Mouse (Mus musculus) mouse trophoblast stem cell (cell line): ENCODE measurements around the gene Nipsnap2.
"Not testable (repeated sequence)": the region's sequence is repeated elsewhere in the genome, so short reads cannot be mapped to it uniquely, and the experiment has no call there.

Experiments used
- in situ Hi-C, 2 experiments: fragments of 300-500 bp; cut with MseI, MboI; formaldehyde crosslinking; loops; 2 replicates in 1 of 2; 3 replicates in 1 of 2; pipeline ENCODE4 v1.15.1; 2025

Gene Nipsnap2

DNA sequence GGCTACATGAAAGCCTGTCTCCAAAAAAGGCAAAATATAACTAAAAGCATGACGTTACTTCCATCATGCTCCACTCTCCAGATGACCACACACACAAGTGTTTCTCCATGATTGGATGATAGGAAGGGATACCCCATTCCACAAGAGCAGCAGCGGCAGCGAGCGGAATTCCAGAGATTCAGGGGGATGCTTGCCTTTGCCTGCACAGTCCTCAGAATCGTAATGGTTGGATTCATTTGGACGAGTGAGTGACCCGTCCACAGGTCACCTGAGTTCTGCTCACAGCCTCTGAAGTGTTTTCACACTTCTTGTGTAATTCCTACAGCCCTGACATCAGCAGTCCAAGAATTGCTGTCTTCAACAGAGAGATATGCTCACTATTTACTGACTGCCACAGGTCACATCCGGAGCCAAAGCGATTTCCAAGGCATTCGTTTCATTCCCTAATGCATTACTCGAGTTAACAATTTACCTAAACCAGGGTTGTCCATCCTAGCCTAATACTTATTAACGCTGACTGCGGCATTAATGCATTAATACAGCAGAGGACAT, 35.1 kb downstream of the Nipsnap2 start:
- in situ Hi-C loops: no loop called here

DNA sequence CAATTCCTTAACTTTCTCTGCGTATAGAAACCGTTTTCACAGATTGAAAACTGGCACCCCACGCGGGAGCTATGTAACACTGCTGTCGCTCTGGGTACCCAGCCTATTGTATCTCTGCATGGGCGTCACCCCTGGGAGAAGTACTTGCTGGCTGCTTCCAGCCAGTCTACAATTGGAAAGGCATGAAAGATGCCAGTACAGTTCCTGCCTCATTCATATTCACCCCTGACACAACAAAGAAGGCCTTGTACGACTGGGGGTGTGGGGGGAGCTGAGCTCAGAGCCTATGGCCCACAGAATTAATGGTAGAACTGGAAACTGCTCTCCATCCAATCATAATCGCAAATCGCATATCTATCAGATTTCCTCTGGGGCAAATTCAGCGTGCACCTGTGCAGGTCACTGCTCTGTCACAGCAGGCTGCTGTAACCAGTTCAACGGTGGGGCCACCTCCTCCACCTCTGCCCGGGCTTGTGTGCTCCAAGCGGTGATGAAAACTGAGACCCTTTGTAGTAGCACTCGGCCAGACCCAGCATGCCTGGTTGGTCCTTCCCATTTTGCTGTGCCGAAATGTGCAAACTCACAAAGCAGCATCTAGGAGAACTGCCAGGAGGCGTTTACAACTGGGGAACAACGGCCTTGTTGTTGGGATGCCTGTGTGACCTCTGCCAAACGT, 37.1 kb downstream of the Nipsnap2 start:
- in situ Hi-C loops: no loop called here

DNA sequence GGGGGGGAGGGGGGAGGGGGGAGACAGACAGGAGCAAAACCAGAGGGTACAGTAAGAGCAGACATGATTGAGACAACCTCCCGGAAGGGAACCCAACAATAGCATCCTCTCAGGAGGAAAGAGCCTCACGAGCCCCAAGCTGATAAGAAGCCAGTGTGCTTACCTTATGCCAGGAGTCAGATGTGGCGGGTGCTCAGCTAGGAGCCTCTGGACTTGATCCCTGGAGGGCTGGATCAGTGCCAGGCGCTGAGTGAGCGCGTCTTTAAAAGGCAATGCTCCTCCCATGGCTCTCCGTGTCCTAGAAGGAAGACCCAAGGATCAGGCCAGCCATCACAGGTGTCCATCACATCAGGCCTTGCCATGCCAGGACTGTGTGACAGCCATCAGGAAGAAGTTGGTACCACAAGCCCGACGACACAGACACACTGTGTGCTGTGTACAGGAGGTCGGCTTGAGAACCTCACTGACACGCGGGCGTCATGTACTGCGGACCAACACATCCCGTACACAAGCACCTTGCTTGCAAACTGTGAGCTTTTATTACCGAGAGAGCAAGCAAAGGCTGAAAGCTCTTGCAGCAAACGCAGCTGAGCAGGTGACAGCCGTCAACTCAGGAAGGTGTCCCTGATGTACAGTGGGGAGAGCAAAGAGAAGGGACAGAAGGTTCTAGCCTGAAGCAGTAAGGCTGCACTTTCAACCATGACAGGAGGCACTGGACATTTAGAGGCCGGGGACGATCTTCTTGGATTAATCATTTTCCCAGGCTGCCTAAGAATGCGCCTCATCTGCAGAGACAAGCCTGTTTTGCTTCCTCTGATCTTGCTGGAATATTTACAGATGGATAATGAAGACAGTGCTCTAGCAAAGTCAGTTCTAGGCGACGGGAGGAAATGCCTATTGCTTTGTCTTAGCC, 45.8 kb downstream of the Nipsnap2 start:
- in situ Hi-C loops: no loop called here

DNA sequence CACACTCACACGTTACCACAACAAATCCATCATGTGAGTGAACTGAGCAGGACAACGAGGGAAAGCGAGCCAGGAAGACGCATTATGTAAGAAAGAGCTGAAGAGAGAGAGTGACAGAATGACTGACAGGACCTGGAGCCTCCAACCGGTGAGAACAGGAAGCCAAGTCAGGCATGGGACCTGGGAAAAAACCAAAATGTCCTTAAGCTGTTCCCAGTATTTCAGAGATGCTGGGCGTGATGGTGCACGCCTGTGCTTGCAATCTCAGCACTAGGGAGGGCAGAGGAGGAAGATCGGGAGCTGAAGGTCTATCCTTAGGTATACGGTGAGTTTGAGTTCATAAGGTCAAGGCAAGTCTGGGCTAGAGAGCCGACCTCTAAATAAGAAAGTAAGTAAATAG, 47.6 kb downstream of the Nipsnap2 start:
- in situ Hi-C loops: no loop called here

DNA sequence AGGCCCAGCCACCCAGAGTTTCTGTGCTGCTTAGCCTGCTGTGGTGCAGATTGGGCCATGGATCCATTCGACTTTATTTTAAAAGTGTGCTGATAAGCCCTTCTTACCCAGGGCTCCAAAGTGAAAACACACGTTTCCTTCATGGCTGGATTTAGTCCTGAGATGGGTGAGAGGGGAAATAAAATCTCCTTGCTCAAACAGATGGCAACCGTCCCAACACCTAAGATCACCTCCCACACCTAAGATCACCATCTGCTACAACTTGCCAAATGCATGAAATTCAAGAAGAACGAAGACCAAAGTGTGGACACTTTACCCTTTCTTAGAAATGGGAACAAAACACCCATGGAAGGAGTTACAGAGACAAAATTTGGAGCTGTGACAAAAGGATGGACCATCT, 48.5 kb downstream of the Nipsnap2 start:
- in situ Hi-C loops: not testable (repeated sequence)

DNA sequence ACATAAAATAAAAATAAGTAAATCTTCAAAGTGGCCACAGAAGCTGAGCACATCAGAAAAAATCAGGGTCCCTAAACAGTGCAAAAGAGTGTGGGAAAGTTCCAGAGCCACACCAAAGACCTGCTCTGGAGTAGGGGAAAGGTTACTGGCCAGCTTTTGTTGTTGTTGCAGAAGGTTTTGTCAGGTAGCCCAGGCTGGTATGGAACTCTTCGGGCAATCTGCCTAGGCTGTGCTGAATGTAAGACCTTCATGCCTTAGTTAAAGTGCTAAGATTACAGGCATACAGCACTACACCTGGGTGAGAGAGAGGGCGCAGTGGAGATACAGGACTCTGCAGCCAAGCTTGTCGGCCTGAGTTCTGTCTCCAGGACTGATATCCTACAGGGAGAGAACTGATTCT, 49.8 kb downstream of the Nipsnap2 start:
- in situ Hi-C loops: no loop called here

DNA sequence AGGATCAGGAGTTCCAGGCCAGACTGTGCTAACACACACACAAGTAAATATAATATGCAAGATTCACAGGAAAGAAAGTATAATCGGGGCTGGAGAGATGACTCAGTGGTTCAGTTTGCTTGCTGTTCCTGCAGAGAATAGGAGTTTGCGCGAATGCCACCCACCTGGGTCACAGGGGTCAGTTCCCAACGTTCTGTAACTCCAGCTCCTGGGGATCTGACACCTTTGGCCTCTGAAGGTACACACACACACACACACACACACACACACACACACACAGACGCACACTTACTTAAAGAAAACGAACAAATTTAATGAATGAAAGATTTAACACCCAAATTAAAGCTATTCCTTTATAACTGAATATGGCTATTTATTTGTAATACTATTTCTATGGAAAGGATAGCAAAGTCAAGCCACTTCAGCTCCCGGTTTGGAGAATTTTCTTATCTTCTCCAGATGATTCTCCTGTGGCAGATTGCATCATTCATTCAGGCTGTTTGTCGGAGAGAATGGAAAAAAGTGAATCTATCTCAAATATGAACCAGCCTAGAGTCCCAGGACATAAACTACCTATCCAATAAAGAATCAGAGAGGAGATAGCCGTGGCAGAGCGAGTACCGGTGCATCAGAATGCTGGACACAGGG, 53.6 kb downstream of the Nipsnap2 start:
- in situ Hi-C loops: no loop called here

DNA sequence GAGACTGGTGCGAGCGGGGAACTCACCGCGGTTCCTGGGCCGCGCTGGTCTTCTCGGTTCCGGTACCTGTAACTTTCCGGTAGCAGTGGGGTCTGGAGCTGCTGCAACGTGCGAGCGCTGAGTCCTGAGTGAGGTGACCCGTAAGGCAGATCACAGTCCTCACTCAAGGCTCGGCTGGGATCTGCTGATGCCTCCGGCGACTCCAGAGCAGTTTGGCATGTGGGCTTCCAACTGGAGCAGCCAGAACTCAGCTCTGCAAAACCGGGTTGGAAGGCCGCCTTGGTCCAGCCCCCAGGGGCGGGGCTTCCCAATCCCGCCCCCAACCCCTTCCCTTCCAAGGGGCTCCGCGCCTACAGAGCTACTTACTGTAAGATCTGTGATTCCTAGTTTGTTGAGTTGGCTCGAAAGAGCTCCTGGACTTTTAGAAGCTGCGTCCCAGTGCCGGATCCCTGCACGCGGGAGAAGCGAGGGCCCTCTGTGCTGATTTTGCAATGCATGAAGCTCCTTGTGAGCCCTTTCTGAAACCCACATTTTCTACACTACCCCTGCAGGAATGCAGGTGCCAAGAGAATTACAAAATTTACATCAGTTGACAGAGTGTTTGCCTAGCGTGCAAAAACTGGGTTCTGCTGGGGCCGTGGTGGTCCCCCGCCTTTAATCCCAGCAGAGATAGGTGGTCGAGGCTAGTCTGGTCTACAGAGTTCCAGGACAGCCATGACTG, 54.3 kb downstream of the Nipsnap2 start:
- in situ Hi-C loops: no loop called here

DNA sequence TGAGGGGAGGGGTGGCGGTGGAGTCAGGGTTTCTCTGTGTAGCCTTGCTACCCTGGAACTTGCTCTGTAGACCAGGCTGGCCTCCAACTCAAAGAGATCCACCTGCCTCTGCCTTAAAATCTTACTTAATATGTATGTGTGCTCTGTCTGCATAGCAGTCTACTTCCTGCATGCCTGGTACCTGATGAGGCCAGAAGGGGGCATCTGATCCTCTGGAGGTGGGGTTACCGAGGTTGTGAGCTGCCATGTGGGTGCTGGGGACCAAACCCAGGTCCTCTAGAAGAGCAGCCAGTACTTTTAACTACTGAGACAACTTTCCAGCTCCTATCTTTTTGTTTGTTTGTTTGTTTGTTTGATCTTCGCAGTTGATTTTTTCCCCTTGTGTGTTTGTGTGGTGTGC, 55.3 kb downstream of the Nipsnap2 start:
- in situ Hi-C loops: no loop called here

DNA sequence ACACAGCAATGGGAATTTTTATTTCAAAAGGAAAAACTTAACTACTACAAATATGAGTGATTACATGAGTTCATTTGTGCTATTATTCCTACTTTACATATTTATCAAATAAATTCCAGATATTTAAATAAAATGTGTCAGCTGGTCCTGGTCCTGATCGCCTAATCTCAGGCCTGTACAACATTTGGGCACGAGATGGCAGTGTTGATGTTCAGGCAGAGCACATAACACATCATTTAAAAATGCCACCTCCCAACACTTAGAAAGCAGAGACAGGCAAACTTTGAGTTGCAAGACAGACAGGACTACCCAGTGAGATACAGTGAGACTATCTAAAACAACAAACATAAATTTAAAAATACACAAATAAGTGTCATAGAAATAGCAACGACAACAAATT, 57.3 kb downstream of the Nipsnap2 start:
- in situ Hi-C loops: no loop called here

DNA sequence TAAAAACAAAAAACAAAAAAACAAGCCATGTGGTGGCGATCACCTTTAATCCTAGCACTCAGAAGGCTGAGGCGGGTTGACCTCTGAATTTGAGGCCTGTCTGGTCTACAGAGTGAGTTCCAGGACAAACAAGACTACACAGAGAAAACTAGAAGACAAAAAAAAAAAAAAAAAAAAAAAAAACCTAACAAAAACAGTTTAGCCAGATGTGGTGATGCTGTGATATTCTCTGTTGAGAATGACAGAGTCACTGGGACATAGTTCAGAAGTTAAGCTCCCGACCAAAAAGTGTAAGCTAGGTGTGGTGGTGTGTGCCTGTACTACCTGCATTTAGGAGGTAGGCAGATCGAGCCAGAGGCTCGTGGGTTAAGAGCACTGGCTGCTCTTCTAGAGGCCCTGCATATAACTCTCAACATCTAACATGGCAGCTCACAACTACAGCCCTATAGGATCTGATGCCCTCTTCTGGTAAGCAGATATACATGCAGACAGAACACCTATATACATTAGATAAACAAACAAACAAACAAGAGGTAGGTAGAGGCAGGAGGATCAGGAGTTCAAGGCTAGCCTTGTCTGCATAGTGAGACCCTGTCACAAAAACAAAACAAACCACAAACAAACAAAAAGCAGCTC, 60.5 kb downstream of the Nipsnap2 start:
- in situ Hi-C loops: no loop called here

DNA sequence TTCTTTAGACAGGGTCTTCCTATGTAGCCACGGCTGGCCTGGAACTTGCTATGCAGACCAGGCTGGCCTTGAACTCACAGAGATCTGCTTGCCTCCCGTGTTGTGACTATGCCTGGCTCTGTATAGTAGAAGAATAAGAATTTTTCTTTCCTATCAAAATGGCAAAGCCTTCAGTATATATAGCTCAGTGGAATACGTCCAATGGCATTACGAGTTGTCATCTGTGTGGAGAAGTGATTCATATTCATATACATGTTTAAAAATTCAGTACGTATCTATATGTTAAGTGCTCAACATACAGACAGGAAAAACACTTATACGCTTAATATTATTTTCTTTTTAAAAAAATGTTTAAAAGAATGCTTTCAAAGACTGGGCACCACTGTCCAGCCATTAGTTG, 61.3 kb downstream of the Nipsnap2 start:
- in situ Hi-C loops: no loop called here

DNA sequence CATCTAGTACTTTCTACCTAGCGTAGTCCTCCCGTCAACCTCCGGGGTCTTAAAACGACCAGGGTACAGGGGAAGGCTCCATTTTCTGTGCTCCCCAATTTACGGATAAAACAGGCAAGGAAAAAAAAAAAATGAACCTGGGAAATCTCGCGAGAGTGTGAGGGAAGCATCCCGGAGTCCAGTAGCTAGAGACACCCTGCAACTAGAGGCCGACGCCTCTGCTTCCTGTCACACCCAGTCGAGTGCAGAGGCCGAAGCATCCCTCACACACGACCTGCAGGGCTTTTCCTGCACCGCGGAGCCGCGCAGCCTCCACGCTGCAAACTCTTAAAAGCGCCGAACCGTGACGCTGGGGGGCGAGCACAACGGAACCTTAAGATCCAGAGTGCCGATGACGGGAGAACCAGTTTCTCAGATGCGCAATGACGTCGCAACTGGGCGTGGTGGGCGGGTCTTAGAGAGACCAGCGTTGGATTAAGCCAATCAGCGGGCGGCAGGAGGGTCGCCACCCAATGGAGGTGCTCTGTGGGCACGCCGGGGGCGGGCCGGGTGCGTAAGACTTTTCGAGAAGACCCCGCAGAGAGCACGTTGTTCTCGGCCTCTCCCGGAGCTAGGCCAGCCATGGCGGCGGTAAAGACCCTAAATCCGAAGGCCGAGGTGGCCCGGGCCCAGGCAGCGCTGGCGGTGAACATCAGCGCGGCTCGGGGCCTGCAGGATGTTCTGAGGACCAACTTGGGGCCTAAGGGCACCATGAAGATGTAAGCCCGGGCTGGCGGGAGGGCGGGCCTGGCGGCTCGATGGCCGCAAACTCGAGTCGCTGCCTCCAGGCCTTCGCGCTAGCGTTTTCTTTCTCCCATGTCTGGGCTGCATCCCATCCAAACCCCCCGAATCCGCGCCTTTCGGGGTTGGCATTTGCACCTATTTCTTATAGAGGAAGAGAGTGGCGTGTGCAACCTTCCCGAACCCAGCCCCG, 62.2 kb downstream of the Nipsnap2 start, which contains the start of gene Psph:
TSS of gene Psph (minus strand) at position 632 of the 973 bp plus-strand sequence.
- in situ Hi-C loops: no loop called here

DNA sequence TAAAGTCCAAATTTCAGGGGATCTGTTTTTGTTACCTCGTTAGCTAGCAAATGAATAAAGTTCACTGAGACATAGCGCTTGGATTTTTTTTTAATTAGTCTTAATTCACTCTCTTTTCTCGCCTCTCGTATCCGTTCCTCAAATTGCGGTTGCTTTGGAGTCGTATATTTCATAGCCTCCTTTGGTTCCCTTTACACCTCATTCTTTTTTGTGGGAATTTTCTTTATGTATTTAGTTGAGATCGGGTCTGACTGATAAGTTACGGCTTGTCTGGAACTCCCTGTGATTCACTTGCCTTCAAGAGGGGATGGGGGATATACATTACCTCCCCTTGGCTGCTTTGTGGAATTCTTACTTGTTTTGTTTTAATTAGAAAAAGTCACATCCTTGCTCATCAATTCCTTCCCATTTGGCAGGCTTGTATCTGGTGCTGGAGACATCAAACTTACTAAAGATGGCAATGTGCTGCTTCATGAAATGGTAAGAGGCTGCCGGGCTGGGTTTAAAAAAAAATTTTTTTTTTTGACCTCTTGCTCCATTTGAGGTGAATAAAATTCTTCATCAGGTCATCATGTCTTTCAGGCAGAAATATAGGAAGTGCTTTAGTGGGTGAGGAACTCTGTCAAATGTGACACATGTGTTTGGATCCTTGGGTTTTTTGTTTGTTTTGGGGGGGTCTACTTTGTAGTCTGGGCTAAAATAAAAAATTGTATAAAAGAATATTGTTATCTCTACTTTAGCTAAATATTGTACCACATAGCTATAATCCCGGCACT, 63.1 kb downstream of the Nipsnap2 start:
- in situ Hi-C loops: no loop called here

DNA sequence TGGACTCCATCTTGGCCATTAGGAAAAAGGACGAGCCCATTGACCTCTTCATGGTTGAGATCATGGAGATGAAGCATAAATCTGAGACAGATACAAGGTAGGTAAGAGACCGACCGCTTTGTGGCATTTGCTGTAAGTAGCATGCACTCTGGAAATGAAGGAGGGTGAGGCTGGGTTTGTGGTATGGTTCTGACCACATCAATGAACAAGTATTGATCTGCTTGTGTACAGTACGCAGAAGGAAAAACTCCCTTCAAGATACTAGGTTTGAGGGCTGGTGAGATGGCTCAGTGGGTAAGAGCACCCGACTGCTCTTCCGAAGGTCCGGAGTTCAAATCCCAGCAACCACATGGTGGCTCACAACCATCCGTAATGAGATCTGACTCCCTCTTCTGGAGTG, 65.7 kb downstream of the Nipsnap2 start:
- in situ Hi-C loops: not testable (repeated sequence)
